Mouse (Mus musculus) bone marrow, adult 2 months (tissue): ENCODE results near the gene 4833427G06Rik. TPM values are rescaled to one million over a fixed set of nuclear protein-coding genes. Genes with fewer than 3 reads are reported as not detected.
"Not testable (repeated sequence)": the region's sequence is repeated elsewhere in the genome, so short reads cannot be mapped to it uniquely, and the experiment has no call there.

ENCODE experiments used
- H3K27ac ChIP-seq: fragments of 200-500 bp; 2 replicates; pipeline ENCODE4 v1.5.1; 2012; ENCODE audit warnings: low read depth, mild to moderate bottlenecking, control low read depth, inconsistent platforms, low read length; ENCODE audit not compliant: control insufficient read depth, poor library complexity, insufficient read depth
- H3K4me1 ChIP-seq: fragments of 200-500 bp; 2 replicates; pipeline ENCODE4 v1.6.1; 2011; ENCODE audit warnings: low read length; ENCODE audit not compliant: control insufficient read depth, insufficient read depth
- H3K4me3 ChIP-seq: fragments of 200-500 bp; replicated peaks from 2 replicates; pipeline ENCODE3; 2011; ENCODE audit warnings: mild to moderate bottlenecking, low read depth, low read length, control low read depth; ENCODE audit not compliant: control insufficient read depth
- CTCF ChIP-seq: fragments of 200-500 bp; IDR thresholded peaks from 2 replicates; pipeline ENCODE4 v1.5.1; 2011; ENCODE audit warnings: low read length, control low read depth; ENCODE audit not compliant: control insufficient read depth, insufficient read depth
- POLR2A ChIP-seq: fragments of 200-500 bp; IDR thresholded peaks from 2 replicates; pipeline ENCODE4 v1.6.1; 2011; ENCODE audit warnings: low read depth, mild to moderate bottlenecking, control low read depth, low read length, borderline replicate concordance; ENCODE audit not compliant: control insufficient read depth
- WGBS: fragments of 180-500 bp; shearing (Covaris S2); methylation state at CpG from one replicate; pipeline ENCODE4 v1.1.7; 2018; 5-methylcytosine and 5-hydroxymethylcytosine counted together
- polyA plus RNA-seq: library from polyadenylated mRNA; stranded (reverse); fragments of >200 nt; gene quantifications from 2 replicates; pipeline ENCODE4 v1.2.4, GENCODE M21; 2011; ENCODE audit warnings: low replicate concordance; ENCODE audit not compliant: missing spikeins, insufficient read depth, insufficient read length

4833427G06Rik gene
- not detected in 2 replicates for polyA plus RNA-seq

GRCm38 (mm10) chr9:51101756-51102425 lies at the start of gene 4833427G06Rik:
Gene 4833427G06Rik (minus strand): TSS chr9:51102078.
- 9% methylated on average over 27 of the region's 27 CpGs for WGBS
- Histone ChIP-seq H3K4me3 (no peak within 1 kb of the TSS), H3K27ac (no peak within 1 kb of the TSS), H3K4me1 (no peaks in the 10 kb centered on the region)
- no peak for TF ChIP-seq POLR2A
- TF ChIP-seq CTCF = no peak

DNA sequence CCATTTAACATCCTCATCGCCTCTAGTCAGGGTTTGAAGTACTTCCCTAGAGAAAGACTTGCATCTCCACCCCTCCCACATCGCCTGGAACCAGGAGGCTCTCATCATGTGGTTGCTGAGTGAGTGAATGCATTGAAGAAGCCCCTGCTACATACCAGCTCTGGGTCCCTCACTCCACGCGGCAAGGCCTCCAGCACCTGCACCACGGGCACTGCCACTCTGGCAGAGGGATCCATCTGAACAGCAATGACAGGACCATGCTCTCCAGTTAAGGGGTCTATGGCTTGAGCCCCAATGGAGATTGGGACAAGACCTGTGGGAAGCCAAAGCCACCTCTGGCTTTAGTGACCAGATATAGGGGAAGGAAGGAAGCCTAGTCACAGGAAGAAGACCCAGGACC lies 45.4 kb upstream of the 4833427G06Rik start:
- Histone ChIP-seq H3K27ac (no peak overlapping the region), H3K4me1 (no peaks in the 10 kb centered on the region), H3K4me3 (no peak overlapping the region)
- 64% methylated on average over 5 of the region's 5 CpGs for WGBS
- no peak for TF ChIP-seq POLR2A
- TF ChIP-seq CTCF = no peak

DNA sequence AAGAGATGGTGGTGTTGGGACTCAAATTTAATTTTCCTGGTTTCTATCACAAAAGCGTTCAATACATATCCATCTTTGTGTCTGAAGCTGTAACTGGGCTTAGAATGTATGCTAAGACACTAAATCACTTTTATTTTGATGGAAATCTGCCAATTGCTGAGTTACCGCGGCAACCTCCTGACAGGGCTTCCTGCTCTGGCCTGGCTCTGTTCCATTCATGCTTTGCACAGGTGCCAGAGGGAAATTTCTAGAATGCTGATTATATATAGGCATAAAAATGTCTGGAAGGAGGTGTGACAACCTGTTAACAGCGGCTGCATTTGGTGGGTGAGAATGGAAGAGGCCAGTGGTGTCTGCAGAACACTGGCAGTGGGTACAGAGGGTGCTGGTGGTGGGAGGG lies 44.6 kb upstream of the 4833427G06Rik start:
- H3K27ac ChIP-seq = no peak overlapping the region
- H3K4me3 ChIP-seq = no peak overlapping the region
- TF ChIP-seq CTCF (no peak), POLR2A (no peak)
- no peaks in the 10 kb centered on the region for H3K4me1 ChIP-seq
- 9% methylated on average over 4 of the region's 4 CpGs for WGBS

DNA sequence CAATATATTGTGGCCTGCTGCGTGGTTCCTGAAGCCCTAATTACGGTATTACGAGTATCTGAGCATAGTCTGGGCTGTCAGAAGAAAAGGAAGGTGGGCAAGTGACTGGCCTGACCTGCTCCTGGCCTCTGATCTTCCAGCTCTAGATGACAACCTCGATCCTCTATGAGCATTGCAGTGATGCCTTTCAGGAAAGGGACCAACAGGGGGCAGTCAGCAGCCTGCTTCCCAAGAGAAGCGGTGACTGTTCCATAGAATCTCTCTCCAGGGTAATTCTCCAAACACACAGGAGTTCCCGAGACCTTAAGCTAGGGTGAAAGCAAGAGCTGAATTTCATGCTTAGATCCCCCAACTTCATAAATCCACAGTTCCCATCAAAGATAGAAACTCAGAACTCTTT lies 42.3 kb upstream of the 4833427G06Rik start:
- WGBS = 77% methylated on average over 6 of the region's 6 CpGs
- H3K4me3 ChIP-seq = no peak overlapping the region
- H3K4me1 ChIP-seq = no peaks in the 10 kb centered on the region
- no peak overlapping the region for H3K27ac ChIP-seq
- TF ChIP-seq CTCF (no peak), POLR2A (no peak)

- 84% methylated on average over 1 of the region's 1 CpGs for WGBS
- H3K4me1 ChIP-seq = no peaks in the 10 kb centered on the region
Measured at GRCm38 (mm10) chr9:51143437-51143836, 41.6 kb upstream of the 4833427G06Rik start.

DNA sequence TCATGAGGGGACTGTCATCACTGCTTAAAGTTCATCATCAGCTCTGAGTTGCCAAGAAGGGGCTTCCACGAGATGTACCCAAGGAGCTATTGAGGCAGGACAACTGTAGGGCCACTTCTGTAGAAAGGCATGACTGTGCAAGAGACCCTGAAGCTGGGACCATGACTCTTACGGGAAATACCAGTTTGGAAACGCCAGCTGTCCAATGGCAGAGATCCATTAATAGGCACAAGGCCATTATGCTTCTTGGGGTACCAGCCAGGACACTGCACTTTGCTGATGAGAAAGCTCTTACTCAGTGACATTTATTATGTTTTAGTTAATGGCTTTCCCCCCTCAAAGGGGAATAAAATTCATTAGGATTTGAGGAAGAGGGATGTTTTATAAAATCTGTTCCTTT lies 38.8 kb upstream of the 4833427G06Rik start:
- no peak overlapping the region for H3K27ac ChIP-seq
- WGBS = 79% methylated on average over 3 of the region's 3 CpGs
- no peaks in the 10 kb centered on the region for H3K4me1 ChIP-seq
- TF ChIP-seq CTCF (no peak), POLR2A (no peak)
- H3K4me3 ChIP-seq = no peak overlapping the region

More at GRCm38 (mm10) chr9:51143437-51143836, 41.6 kb upstream of the 4833427G06Rik start:
- H3K27ac ChIP-seq = no peak overlapping the region
- TF ChIP-seq POLR2A (no peak), CTCF (no peak)
- no peak overlapping the region for H3K4me3 ChIP-seq

GRCm38 (mm10) chr9:51139401-51139800 lies 37.5 kb upstream of the 4833427G06Rik start:
- not testable (repeated sequence) for H3K27ac ChIP-seq, H3K4me1 ChIP-seq, H3K4me3 ChIP-seq
- whole genome bisulfite sequencing = 19% methylated on average over 1 of the region's 1 CpGs

DNA sequence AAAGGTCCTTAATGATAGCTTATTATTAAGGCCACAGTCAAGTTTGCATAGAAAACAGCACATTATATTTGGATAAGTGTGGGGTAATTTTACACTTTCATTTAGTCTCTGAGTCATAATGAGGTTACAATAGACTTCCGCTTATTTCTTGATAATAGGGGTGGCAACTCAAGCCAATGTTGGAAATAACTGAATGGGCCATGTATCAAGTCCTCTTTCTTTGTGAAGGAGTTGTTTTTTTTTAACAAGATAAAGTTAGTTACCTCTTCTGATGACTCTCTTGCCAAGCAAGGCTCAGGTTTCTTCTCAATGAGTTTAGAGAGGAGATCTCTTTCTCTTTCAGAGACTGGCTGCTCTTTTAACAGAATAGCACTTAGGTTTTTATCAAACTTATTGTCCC lies 36.4 kb upstream of the 4833427G06Rik start:
- WGBS = 71% methylated on average over 1 of the region's 1 CpGs
- no peak for TF ChIP-seq CTCF
- TF ChIP-seq POLR2A = no peak

DNA sequence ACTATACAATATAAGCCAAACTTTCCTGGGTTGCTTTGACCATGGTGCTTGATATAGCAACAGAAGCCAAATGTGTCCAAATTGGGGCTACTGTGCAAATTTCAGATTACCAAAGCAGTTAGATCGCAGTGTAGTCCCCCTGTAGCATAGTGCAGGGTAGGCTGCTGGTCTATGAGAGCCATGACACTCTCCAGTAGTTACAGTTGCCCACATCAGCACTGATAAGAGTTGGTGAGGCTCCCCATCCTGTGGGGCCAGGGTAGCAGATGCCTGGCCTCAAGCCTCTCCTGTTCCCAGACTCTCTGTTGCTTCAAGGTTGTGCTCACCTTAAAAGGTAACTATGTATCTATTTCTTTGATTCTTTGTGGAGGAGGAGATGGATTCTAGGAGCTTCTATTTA lies 36.0 kb upstream of the 4833427G06Rik start:
- 79% methylated on average over 1 of the region's 1 CpGs for WGBS
- Histone ChIP-seq H3K4me3 (no peak overlapping the region), H3K27ac (no peak overlapping the region), H3K4me1 (no peaks in the 10 kb centered on the region)
- no peak for TF ChIP-seq CTCF
- no peak for TF ChIP-seq POLR2A

More for the DNA sequence above, 36.4 kb upstream of the 4833427G06Rik start:
- no peak overlapping the region for H3K4me3 ChIP-seq
- H3K4me1 ChIP-seq = no peaks in the 10 kb centered on the region
- H3K27ac ChIP-seq = no peak overlapping the region
